Mouse (Mus musculus) heart, embryonic 12.5 days (tissue): Measurements from ENCODE around the gene Mdm2. TPM values are rescaled to one million over a fixed set of nuclear protein-coding genes. Genes with fewer than 3 reads are reported as not detected.
"Not testable (repeated sequence)": the region's sequence is repeated elsewhere in the genome, so short reads cannot be mapped to it uniquely, and the experiment has no call there.

Experiments
- ATAC-seq: fragments of 200-750 bp; cut with Nextera tagmentation; 2 replicates; pipeline ENCODE4 v1.8.0; 2017; ENCODE audit warnings: moderate TSS enrichment, moderate library complexity; ENCODE audit not compliant: insufficient number of reproducible peaks, low FRiP score
- H3K27ac ChIP-seq: fragments of 300-500 bp; sonication (generic); 2 replicates; pipeline ENCODE4 v1.5.1; 2016; ENCODE audit warnings: mild to moderate bottlenecking, moderate library complexity; ENCODE audit not compliant: poor library complexity, severe bottlenecking
- H3K27me3 ChIP-seq: fragments of 300-500 bp; sonication (generic); replicated peaks from 2 replicates; pipeline ENCODE4 v1.6.1; 2016; ENCODE audit warnings: mild to moderate bottlenecking, moderate library complexity
- H3K36me3 ChIP-seq: fragments of 300-500 bp; sonication (generic); 2 replicates; pipeline ENCODE4 v1.6.1; 2016; ENCODE audit warnings: mild to moderate bottlenecking, moderate library complexity
- H3K4me1 ChIP-seq: fragments of 300-500 bp; sonication (generic); replicated peaks from 2 replicates; pipeline ENCODE4 v1.6.1; 2016; ENCODE audit warnings: mild to moderate bottlenecking
- H3K4me2 ChIP-seq: fragments of 300-500 bp; sonication (generic); 2 replicates; pipeline ENCODE4 v1.6.1; 2016; ENCODE audit warnings: mild to moderate bottlenecking, moderate library complexity
- H3K4me3 ChIP-seq: fragments of 300-500 bp; sonication (generic); 2 replicates; pipeline ENCODE4 v1.5.1; 2016; ENCODE audit warnings: mild to moderate bottlenecking
- H3K9ac ChIP-seq: fragments of 300-500 bp; sonication (generic); 2 replicates; pipeline ENCODE4 v1.6.1; 2016; ENCODE audit warnings: mild to moderate bottlenecking, moderate library complexity
- H3K9me3 ChIP-seq: fragments of 300-500 bp; sonication (generic); replicated peaks from 2 replicates; pipeline ENCODE4 v1.6.1; 2016; ENCODE audit warnings: mild to moderate bottlenecking, moderate library complexity
- WGBS: fragments of 180-500 bp; shearing (Covaris S2); methylation state at CpG from one replicate; pipeline ENCODE4 v1.1.7; 2016; 5-methylcytosine and 5-hydroxymethylcytosine counted together
- polyA plus RNA-seq: library from polyadenylated mRNA; unstranded; fragments of >200 nt; fragmentation: Nextera tagmentation; extraction: Ambion mirVana; gene quantifications from 2 replicates; pipeline ENCODE4 v1.2.1, GENCODE M21; 2016

The Mdm2 gene
- polyA plus RNA-seq, 1 experiment from 2014 or later: 57.4 TPM

- H3K4me1 ChIP-seq: peaks cover 17% of the 10 kb centered on the region
- no peaks in the 10 kb centered on the region for H3K27me3 ChIP-seq
- no peak overlapping the region for H3K4me3 ChIP-seq
- peaks cover 44% of the 10 kb centered on the region for H3K36me3 ChIP-seq
- no peak overlapping the region for H3K27ac ChIP-seq
- no peaks in the 10 kb centered on the region for H3K9me3 ChIP-seq
- ATAC-seq: no peak
- 0 out of 2 replicates have a peak overlapping the region, but pooled peaks have one; percentile 10 for H3K9ac ChIP-seq
- 78% methylated on average over 13 of the region's 13 CpGs for WGBS
- H3K4me2 ChIP-seq: no peak overlapping the region
Measured at GRCm38 (mm10) chr10:117738140-117738921, 27.8 kb upstream of the Mdm2 start.

GRCm38 (mm10) chr10:117737498-117737897, 26.9 kb upstream of the Mdm2 start:
- not testable (repeated sequence) for H3K4me3 ChIP-seq, H3K27ac ChIP-seq, ATAC-seq, H3K9me3 ChIP-seq, H3K27me3 ChIP-seq, H3K9ac ChIP-seq, H3K4me2 ChIP-seq
- Histone ChIP-seq H3K4me1 (peaks cover 25% of the 10 kb centered on the region), H3K36me3 (peaks cover 44% of the 10 kb centered on the region)
- whole genome bisulfite sequencing: 91% methylated on average over 8 of the region's 8 CpGs

- Histone ChIP-seq H3K36me3 (peaks cover 44% of the 10 kb centered on the region), H3K9ac (no peak overlapping the region), H3K4me2 (no peak overlapping the region), H3K27me3 (no peaks in the 10 kb centered on the region), H3K4me3 (no peak overlapping the region), H3K4me1 (peaks cover 25% of the 10 kb centered on the region), H3K9me3 (no peaks in the 10 kb centered on the region), H3K27ac (no peak overlapping the region)
- ATAC-seq: no peak
- WGBS: 79% methylated on average over 4 of the region's 4 CpGs
Measured at GRCm38 (mm10) chr10:117737075-117737474, 26.5 kb upstream of the Mdm2 start.

GRCm38 (mm10) chr10:117736573-117736972, 26.0 kb upstream of the Mdm2 start:
- no peak for ATAC-seq
- no peak overlapping the region for H3K4me3 ChIP-seq
- H3K36me3 ChIP-seq: peaks cover 44% of the 10 kb centered on the region
- peaks cover 20% of the 10 kb centered on the region for H3K4me1 ChIP-seq
- no peaks in the 10 kb centered on the region for H3K27me3 ChIP-seq
- no peak overlapping the region for H3K4me2 ChIP-seq
- H3K9ac ChIP-seq: no peak overlapping the region
- H3K9me3 ChIP-seq: no peaks in the 10 kb centered on the region
- no peak overlapping the region for H3K27ac ChIP-seq
- WGBS: 72% methylated on average over 5 of the region's 5 CpGs

- H3K9me3 ChIP-seq, H3K4me3 ChIP-seq, H3K27ac ChIP-seq, ATAC-seq, H3K9ac ChIP-seq, H3K27me3 ChIP-seq, H3K4me2 ChIP-seq: not testable (repeated sequence)
- Histone ChIP-seq H3K36me3 (peaks cover 43% of the 10 kb centered on the region), H3K4me1 (peaks cover 18% of the 10 kb centered on the region)
- 81% methylated on average over 12 of the region's 12 CpGs for WGBS
Measured at GRCm38 (mm10) chr10:117735396-117735795, 24.8 kb upstream of the Mdm2 start.

- not testable (repeated sequence) for H3K27ac ChIP-seq
Measured at GRCm38 (mm10) chr10:117734104-117734852, 23.7 kb upstream of the Mdm2 start.

GRCm38 (mm10) chr10:117733626-117734025, 23.1 kb upstream of the Mdm2 start:
- not testable (repeated sequence) for H3K9ac ChIP-seq, H3K4me3 ChIP-seq, H3K4me2 ChIP-seq, H3K27ac ChIP-seq, ATAC-seq, H3K27me3 ChIP-seq, H3K9me3 ChIP-seq
- peaks cover 25% of the 10 kb centered on the region for H3K36me3 ChIP-seq
- H3K4me1 ChIP-seq: peaks cover 16% of the 10 kb centered on the region
- 14% methylated on average over 8 of the region's 8 CpGs for WGBS

More at GRCm38 (mm10) chr10:117734104-117734852, 23.7 kb upstream of the Mdm2 start:
- not testable (repeated sequence) for H3K27me3 ChIP-seq, ATAC-seq, H3K4me2 ChIP-seq, H3K9ac ChIP-seq, H3K9me3 ChIP-seq, H3K4me3 ChIP-seq
- WGBS: 60% methylated on average over 10 of the region's 10 CpGs
- Histone ChIP-seq H3K4me1 (peaks cover 18% of the 10 kb centered on the region), H3K36me3 (peaks cover 32% of the 10 kb centered on the region)

- Histone ChIP-seq H3K4me1 (peaks cover 15% of the 10 kb centered on the region), H3K27me3 (no peaks in the 10 kb centered on the region), H3K27ac (no peak overlapping the region), H3K9me3 (no peaks in the 10 kb centered on the region), H3K4me3 (no peak overlapping the region), H3K36me3 (peaks cover 20% of the 10 kb centered on the region), H3K4me2 (no peak overlapping the region), H3K9ac (no peak overlapping the region)
- WGBS: 40% methylated on average over 14 of the region's 14 CpGs
- 0 out of 2 replicates have a peak, but pooled peaks have one; percentile 41 for ATAC-seq
Measured at GRCm38 (mm10) chr10:117732962-117733592, 22.5 kb upstream of the Mdm2 start.

GRCm38 (mm10) chr10:117732184-117732583, 21.6 kb upstream of the Mdm2 start:
- 61% methylated on average over 5 of the region's 5 CpGs for WGBS
- peaks cover 12% of the 10 kb centered on the region for H3K36me3 ChIP-seq
- no peak overlapping the region for H3K4me2 ChIP-seq
- H3K9me3 ChIP-seq: no peaks in the 10 kb centered on the region
- no peak overlapping the region for H3K4me3 ChIP-seq
- no peak for ATAC-seq
- H3K27ac ChIP-seq: no peak overlapping the region
- peaks cover 15% of the 10 kb centered on the region for H3K4me1 ChIP-seq
- no peak overlapping the region for H3K9ac ChIP-seq
- H3K27me3 ChIP-seq: no peaks in the 10 kb centered on the region

- no peak overlapping the region for H3K27ac ChIP-seq
- peaks cover 5% of the 10 kb centered on the region for H3K36me3 ChIP-seq
Measured at GRCm38 (mm10) chr10:117731244-117732101, 20.9 kb upstream of the Mdm2 start.

More at GRCm38 (mm10) chr10:117731244-117732101, 20.9 kb upstream of the Mdm2 start:
- Histone ChIP-seq H3K9ac (no peak overlapping the region), H3K4me2 (0 out of 2 replicates have a peak overlapping the region, but pooled peaks have one; percentile 8), H3K27me3 (no peaks in the 10 kb centered on the region), H3K9me3 (no peaks in the 10 kb centered on the region), H3K4me3 (no peak overlapping the region), H3K4me1 (peaks cover 15% of the 10 kb centered on the region)
- WGBS: 48% methylated on average over 15 of the region's 15 CpGs
- ATAC-seq: peak; percentile 64
